Mouse (Mus musculus) ovary, postnatal 10 days (tissue): ENCODE data around the gene Ap4e1.

Source experiments
- DNase-seq: peaks from one replicate; pipeline ENCODE4 v3.0.0; 2022; ENCODE audit warnings: low spot score

The Ap4e1 gene

DNA sequence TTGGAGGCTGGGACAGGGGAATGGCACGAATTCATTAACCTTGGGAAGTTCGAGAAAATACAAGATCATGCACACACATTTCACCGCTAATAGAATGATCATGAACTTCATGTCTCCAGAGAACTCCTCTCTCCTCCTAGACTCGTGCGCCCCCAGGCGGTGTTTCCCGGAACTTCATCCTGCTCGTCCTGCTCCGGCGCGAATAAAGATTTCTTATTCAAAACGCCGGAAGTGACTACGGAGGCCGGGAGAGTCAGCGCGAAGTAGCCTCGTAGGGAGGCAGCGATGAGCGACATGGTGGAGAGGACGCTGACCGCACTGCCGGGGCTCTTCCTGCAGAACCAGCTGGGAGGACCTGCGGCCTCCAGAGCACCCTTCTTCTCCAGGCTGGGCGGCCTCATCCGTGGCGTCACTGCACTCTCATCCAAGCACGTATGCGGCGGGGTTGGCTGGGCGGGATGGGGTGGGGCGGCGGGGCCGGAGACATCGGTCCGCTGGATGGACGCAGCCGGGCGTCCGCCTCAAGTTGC lies at the start of gene Ap4e1:
Ap4e1 (plus strand) TSS at position 249 of the 530 bp plus-strand sequence.
- DNase-seq: peak; percentile 98

DNA sequence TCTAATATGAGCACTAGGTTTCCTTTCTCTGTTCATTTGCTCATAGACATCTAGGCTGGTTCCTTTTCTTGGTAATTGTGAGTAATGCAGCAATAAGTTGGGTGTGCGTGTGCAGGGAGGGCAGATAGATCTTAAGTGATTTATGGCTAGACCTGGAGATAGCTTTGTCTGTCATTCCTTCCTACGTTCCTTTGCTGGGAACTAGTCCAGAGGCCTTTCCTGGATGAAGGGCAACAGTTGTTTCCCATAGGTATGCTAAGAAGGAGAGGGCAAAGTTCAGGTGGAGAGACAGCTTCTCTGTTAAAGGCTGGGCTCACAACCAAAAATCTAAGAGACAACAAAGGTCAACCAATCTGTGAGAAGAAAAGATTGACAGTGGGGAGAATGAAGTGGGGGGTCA lies 46.8 kb upstream of the Ap4e1 start:
- no peak for DNase-seq

DNA sequence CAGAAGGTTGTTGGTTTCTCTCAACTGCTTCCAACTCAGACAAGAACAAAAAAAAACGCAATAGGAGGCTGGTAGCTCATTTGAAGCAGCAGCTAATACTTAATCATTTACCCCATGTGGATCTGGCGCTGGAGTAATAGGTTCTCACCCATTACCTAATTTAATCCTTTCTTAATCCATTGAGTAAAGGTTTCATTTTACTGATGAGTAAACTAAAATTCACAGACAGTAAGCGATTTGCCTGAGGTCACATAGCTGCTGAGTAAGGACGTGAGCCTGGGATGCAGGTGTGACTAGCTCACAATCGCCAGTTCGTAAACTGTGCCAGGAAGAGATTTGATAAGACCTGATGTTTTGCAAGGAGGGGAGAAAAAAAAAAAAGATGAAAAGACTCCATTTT lies 31.1 kb upstream of the Ap4e1 start:
- no peak for DNase-seq

DNA sequence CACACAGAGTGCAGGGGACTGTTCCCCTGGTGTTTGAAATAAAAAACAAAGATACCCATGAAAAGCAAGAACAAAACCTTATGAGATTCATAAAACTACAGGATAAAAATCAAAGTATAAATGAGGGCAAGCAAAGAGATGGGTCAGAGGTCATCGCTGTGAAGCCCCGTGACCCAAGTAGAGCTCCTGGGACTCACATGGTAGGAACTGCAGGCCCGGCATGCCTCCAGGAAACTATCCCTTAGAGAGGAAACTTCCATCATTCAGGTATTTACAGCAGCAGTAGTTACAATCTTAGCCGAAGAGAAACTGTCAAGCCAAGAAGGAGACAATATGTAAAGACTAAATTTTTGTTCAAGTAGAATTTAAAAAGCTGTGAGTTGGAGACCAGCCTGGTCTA lies 25.3 kb upstream of the Ap4e1 start:
- no peak for DNase-seq

DNA sequence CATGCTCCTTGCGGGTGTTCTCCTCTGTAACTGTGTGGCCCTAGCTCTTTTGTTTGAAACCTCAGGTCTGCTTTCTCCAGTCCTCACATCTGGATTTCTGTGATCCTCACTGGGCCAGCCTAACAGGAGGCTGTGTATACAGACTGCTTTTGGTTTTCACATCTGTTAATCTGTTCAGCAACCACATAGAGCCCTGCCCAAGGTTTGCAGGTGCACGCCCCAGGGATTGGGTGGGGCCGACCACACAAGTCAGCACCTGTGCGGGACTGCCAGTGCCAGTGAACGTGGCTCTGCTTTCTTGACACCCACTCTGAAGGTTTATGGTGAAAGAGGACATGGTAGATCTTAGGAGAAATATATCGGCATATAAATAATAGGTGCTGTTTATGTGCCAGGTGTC lies 18.6 kb upstream of the Ap4e1 start:
- DNase-seq: no peak

DNA sequence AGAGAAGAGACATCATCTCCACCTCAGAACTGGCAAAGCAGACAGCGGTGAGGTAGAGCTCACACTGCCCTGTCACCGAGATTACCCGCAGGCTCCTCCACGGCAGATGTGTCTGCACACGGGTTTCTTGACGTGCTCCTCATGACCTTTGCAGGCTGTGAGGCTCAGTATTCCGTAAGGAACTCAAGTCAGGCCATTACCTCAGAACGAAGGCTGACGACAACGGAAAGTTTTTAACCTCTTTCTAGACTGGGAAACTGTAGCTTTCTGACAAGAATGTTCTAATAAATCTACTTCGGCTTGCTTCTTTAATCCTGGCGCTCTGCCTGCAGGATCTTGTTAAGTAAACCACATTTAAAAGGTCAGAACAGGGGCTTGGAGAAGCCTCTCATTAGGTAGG lies 15.8 kb upstream of the Ap4e1 start:
- DNase-seq: no peak

DNA sequence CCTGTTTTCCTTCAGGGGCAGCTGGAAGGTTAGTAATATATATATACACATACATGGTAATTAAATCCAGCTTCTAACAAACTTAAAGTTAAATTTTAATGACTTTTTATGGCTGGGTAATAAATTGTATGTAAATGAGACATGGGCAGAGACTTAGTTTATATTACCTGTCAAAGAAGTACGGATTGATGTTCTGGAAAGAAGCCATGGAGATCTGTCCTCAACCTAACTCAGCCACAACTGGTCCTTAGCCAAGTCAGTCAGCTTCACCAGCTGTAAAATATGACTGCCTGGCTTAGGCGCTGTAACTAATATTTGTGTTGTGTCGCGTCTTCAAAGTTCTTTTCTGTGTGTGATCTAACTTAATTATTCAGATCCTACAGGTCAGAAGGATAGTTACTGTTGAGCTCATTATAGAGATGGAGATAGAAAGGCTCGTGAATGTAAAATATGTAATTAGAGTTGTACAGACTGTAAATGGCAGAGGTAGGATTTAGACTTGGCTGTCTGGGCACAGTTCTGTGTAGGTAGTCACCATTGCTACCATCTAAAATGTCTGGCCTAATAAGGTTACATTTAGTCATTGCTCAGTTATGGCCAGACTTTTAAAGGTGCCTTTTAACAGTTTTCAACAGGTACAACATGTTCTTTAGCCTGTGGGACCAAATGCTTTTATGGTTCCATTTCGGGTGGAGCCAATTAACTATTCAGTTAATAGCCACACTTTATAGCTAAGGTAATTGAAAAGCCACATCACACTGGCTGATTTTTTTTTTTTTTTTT lies 13.9 kb upstream of the Ap4e1 start:
- DNase-seq: no peak

DNA sequence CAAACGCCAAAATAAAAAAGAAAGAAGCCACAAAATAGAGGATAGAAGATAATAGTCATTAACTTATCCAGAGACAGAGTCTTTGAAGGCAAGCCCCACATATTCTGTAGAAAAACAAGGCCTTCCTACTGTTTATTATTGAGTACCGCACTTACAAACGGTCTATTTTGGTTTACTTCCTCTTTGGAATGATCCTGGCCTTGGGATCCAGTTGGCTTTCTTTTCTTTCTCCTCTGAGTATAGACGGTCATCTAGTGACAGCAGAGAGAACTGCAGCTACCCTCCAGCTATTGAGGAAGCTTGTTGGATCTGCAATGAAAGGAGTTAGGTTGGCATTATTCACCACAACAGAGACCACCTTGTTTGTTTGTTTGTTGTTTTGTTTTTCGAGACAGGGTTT lies 11.8 kb upstream of the Ap4e1 start:
- no peak for DNase-seq

DNA sequence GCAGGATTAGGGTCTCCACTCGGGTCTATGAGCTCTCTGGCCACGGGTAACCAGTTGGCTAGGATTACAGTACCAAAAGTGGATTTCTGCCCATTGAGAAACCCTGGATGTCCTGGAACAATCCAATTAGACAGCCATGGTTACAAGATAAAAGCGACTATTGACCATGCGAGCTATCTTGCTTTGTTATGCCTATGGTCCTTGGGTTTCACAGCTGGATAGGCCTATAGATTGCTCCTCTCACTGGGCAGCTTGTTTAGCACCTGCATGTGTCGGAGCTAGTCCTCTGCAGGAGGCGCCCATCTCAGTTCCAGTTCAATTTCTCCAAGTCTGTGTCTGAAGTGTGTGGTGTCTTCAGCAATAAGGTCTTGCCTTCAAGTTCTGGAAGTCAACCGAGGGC lies 10.3 kb upstream of the Ap4e1 start:
- no peak for DNase-seq

DNA sequence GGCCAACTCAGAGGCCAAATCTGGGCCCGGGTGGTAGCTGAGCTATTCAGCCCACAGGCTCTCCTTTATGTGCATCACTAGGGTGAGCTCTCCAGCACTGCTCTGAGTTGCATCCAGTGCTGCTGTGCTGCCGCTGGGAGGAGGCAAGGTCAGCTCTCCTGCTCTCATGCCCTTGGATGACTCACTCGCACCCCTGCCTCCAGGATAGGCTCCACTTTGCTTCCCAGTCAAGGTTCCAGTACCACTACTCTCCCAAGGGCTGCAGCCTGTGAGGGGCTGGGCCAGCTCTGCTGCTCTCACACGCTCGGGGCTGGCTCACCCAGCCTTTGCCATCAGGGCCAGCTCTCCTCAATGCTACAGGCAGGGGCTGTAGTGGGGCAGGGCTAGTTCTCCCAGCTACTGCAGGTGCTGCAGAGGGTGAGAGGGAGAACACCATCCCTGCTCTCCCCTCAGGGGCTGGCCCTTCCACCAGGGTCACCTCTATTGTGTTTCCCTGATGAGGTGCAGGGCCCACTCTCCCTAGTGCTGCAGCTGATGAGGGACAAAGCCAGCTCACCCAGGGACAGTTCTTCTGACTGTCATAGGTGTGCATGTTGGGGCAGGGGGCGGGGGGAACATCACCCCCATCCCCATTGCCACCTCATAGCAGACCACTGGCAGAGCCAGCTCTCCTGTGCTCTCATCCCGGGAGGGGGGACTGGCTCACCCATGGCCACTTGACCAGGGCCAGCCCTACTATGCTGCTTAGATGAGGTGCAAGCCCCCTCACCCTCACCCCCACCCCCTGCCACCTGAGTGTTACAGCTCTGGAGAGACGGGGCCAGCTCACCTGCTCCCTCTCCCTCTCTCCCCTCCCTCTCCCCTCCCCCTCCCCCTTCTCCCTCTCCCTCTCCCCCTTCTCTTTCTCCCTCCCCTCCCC lies 7.9 kb upstream of the Ap4e1 start:
- no peak for DNase-seq

DNA sequence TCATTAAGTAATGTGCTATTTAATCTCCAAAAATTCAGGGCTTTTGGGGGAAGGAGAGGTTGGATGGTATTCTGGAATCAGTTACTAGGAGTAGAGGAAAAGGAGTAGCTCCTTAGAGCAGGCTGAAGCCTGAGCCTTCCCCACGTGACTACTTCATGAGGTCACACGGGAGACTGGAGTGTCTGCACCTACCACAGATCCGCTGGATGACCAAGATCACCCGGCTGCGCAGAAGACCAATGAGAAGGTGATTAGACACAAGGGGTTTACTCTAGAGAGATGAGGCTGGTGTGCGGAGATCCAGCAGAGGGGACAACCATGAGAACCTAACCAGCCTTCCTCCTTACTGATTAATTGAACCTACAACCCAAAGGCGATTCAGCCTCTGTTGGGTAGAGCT lies 4.5 kb upstream of the Ap4e1 start:
- no peak for DNase-seq

DNA sequence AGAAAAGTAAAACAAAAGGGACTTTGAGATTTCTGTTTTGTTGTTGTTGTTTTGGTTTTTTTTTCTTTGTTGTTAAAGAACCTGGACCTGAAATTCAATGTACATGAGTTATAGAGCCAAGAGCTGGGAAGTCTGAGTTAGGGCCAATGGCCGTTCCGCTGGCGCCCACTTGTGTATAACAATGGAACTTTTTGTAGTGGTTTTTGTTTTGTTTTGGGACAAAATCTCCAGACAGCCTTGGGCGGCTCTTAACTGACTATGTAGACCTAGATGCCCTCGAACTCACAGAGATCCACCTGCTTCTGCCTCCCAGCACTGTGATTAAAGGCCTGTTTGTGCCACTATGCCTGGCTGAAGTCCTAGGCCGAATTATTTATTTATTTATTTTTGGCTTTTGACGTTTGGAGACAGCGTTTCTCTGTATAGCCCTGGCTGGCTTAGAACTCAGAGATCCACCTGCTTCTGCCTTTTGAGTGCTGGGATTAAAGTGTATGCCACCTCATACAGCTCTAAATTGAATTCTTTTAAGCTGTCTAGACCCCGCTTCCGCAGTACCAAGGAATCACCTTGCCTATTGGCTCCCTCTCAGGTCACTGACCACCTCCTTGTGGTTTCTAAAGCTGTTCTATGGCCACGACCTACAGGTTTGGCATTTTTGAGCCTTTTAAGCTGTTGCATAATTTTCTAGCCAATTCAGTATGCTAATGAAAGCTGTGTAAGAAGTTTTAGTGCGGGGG lies 1.7 kb upstream of the Ap4e1 start:
- DNase-seq: no peak

DNA sequence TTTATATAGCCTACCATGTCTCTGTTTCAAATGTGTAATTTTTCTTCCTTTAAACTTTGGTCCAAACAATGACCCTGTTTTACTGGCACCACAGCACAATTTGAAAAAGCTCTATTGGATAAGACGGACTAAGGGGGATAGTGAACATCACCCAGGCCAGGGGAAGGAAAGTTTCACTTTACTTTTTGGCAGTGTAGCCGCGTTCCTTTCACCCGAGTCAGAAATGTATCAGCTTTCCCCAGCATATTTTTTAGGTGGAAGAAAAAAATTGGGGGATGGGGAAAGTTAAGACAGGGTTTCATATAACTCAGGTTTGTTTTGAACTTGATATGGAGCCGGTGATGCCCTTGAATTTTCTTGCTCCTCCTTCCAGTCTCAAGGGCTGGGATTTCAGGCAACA lies 1.0 kb upstream of the Ap4e1 start:
- DNase-seq: no peak

DNA sequence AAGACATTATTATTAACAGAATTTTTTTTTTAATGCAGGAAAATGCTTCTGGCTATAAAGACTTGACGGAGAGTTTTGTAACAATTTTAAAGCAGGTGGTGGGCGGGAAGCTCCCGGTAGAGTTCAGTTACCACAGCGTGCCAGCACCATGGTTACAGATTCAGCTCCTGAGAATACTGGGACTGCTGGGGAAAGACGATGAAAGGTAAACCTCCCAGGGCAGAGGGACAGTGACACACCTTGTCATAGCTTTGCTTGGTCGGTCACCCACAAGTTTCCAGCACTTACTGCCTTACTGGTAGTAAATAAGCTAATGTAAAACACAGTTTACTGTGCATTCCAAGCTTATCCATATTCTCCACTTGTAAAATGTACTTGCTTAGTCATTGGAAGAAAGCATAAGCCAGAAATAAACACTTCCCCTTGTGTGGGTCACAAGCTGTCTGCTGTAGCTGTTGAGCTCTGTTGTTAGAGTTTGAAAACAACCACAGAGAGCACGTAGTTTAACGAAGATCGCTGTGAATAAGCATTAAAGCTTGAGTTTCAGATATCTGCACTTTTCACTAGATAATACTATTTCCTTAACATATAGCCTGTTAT lies 26.6 kb downstream of the Ap4e1 start:
- no peak for DNase-seq

DNA sequence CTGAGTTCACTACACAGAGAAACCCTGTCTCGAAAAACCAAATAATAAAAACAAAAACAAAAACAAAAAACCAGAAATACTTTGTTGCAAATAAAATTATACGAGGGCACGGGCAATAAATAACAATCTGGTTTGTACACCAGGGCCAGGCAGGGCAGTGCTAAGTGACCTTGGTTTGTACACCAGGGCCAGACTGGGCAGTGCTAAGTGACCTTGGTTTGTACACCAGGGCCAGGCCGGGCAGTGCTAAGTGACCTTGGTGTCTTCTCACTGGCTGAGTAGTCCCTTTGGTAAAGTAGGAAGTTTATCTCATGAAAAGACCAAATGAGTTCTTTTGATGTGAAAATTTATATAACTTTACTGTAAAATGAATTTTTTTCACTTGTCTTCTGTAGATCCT lies 28.8 kb downstream of the Ap4e1 start:
- no peak for DNase-seq

DNA sequence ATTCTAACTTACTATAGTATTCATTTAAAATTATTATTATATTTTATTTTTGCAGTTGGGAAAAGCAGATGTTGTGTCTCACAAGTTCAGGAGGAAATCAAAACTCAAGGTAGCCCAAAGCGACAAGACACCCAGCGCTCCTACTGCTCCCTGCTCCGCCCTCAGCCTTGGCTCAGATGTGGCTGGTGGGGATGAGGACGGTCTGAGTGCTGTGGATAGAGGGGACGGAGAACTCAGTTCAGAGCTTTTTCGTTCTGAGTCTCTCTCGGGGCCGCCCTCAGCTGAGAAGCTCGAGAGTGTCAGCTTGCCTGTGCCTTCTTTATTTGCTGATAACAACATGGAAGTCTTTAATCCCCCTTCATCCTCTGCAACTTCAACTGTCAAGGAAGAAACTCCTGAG lies 53.0 kb downstream of the Ap4e1 start:
- no peak for DNase-seq

DNA sequence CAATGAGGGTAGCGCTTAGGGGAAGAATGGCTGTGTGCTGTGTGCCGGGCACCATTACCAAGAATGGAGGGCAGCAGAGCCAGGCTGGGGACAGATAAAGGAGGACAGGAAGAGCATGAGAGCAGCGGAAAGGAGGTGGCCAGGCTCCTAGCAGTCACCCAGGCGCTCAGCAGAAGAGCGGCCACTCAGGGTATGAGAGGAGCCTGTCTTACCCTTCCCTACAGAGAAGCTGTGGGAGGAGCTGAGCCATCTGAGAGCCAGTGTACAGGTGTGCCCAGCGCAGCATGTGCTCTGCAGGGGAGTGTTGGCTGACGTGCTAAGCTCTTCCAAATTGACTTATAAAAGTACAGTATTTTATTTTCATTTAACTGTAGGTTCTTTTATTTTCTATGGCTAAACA lies 60.3 kb downstream of the Ap4e1 start:
- no peak for DNase-seq

DNA sequence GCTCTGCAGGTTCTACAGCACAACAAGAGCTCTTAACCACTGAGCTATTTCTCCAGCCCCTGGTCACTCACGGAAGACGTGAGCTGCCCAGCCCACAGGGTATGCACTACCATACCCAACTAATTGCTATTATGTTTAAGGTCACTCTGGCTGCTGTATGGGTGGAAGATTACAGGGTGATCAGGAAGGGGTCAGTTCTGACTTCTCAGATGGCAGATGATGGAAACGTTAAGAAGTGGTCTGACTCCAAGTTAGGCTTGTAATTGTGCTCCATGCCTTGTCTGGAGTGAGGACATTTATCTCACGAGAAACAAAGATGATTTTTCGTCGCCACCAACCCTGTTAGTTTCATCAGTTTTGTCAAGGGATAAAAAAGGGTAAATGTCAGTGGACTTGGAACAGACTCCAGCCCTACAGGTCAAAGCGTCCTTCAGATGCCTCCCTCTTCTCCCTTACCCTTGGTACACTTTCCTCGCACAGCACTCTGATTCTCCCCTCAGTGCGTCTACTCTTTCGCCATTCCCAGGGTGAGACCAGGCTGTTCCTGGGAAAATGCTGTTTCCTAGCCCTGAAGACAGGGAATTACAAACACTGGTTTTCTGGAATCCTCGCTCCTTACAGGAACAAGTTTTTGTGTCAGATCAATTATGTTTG lies 61.4 kb downstream of the Ap4e1 start:
- no peak for DNase-seq

DNA sequence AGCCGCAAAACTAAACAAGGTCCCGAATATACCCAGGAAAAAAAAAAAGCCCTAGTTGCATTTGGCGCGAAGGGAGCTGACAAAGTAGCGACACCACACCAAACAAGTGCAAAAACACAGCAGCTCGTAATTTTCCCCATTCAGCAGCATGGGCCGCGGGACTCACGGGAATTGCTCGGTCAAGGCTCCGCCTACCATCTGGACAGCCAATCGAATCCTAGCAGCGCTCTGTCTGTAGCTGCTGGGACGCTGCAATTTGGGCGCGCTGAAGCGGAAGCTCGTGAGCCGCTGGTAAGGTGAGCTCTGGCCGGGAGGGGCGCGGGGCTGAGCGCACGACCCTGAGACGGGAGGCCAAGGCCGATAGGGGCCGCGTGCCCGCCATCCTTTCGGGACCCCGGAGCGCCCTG lies 61.9 kb downstream of the Ap4e1 start, which contains the start of gene Blvra:
Blvra (plus strand) TSS at position 231 of the 407 bp plus-strand sequence.
- DNase-seq: peak; percentile 63

DNA sequence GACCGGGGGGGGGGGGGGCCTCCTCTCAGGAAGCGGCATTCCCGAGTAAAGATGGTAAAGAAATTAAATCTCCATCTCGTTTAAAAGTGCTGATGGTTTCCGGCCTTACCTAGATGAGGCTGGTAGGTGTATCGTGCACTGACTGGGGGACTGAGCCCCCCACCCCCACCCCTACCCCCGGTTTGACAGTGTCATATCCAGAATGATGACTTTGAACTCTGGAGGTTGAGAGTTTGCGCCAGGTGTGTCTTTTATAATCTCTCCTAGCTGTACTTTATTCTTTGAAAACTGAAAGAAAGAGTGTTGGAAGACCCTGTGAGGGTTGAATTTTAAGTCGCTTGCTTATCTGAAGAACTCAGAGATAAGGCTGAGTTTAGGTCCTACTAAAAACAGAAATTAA lies 62.4 kb downstream of the Ap4e1 start:
- no peak for DNase-seq

DNA sequence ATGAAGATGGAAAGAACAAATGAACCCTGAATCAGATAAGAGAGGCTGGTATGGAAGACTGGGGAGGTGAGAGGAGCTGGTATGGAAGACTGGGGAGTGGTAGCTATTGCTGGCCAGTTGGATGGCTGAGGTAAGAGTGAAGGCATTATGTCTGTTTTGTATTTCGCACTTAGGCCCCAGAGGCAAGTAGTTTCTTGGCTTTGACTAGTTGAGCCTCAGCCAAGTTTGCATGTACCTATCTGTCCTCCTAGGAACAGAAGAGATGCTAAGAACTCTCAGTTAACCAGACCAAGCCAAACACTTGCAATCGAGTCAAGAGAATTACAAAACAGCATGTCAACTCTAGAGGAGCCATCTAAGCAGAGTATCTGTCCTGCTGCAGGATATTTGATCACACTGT lies 65.6 kb downstream of the Ap4e1 start:
- DNase-seq: no peak
